Mouse (Mus musculus): ENCODE results near the gene Gjc1.

Gjc1 gene

GRCm38 (mm10) chr11:102771916-102772714 is 47.4 kb downstream of the Gjc1 start:
- no peak for DNase-seq (ENCODE audit: low spot score in 2 of 2)

DNA sequence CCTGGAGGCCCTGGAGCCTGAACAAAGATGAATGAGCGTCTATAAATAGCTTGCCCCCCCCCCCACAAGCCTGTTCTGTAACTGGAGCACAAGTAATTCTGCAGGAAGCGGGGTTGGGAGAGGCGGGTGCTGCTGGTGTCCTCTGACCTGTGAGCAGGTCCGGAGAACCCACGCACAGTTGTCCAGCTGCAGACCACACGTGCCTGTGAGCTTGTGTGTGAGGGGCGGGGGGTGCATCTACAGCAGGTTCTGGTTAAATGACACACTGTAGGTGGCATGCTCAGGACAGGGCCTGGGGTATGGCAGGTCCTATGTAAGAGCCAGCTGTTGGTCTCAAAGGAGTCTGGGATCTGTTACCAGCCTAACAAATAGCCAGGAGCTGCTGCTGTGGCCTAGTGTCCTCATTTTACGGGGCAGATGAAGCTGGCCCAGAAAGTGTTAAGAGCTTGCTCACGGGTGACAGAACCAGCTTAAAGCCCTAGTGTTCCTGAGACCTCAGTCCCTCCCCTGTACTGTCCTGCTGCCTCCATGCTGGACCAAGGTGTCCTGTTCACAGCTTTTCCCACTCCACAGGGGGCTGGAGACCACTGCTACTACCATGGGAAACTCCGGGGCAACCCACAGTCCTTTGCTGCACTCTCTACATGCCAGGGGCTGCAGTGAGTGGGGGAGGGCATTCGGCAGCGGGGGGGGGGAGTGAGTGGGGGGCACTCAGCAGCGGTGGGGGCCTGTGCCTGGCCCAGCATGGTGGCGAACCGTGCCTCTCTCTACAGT is 48.7 kb downstream of the Gjc1 start:
- no peak for DNase-seq (ENCODE audit: low spot score in 2 of 2)

DNA sequence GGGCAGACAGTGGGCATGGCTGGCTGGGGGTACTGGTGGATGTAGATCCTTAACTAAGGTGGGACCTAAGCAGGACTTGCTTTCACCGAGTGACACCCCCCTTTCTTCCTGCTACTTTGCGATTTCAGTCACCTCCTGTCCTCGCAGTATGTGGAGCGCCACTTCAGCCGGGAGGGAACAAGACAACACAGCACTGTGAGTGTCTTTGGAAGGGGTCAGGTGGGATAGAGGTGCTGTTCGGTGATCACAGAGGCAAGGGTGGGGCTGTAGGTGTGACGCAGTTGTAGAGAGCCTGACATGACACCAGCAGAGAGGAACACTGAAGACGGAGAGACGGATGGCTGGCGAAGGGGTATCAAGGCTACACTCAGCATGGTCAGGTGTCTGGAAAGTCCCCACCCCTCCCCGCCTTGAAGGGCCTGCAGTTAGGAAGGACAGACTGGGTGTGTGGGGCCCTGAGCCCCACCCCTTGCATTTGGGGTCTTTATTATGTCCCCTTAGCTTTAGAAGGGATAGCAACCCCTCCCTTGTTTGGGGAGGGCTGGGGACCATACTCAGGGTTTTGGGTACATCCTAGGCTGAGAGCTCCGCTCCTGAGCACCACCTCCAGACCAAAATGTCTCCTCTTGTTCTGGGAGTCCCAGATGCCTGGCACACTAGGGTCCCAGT is 49.4 kb downstream of the Gjc1 start:
- DNase-seq (ENCODE audit: low spot score in 2 of 2): no peak

DNA sequence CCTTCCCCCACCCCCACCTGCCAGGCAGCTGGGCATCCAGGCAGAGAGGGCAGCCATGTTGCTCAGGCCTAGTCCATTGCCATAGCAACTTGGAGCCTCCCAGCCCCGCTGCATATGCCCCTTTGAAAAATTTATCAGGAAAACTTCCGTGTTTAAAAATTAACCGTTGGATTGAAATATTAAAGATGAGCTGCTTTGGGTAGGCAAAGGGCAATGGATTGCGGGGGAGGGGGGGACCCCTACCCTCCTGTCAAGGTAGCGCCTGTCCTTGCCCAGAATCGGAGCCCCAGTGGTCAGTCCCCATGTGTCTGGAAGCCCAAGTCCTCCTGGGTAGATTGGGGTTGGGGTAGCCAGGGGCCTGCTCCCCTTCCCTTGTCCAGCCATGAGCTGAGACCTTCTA is 50.4 kb downstream of the Gjc1 start:
- DNase-seq (ENCODE audit: low spot score in 2 of 2): no peak

DNA sequence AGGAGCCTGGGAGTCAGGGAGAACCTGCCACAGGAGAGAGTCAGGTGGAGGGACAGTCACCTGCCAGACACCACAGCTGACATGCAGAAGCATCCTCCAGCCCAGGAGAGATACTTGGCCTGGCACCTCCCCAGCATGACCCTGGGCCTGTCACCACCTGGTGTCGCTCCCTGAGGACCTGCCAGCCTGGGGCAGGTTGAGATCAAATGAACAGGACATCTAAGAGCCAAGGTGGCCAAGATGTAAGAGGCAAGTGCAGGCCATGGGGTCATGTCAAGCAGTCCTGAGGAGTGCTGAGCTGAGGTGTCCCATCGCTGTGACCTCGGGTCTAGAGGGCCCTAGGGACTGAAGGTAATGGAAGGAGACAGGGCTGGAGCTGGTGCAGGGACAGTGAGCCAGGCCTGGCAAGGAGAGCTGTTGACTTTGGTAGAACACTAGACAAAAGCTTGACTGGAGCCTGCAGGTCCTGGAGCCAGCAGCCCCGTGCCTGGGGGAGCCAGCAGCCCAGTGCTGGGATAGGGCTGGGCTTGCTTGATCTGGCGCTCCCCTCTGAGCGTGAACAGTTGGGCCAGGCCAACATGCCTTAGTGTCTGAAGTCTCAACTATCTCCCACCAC is 52.3 kb downstream of the Gjc1 start:
- no peak for DNase-seq (ENCODE audit: low spot score in 2 of 2)

DNA sequence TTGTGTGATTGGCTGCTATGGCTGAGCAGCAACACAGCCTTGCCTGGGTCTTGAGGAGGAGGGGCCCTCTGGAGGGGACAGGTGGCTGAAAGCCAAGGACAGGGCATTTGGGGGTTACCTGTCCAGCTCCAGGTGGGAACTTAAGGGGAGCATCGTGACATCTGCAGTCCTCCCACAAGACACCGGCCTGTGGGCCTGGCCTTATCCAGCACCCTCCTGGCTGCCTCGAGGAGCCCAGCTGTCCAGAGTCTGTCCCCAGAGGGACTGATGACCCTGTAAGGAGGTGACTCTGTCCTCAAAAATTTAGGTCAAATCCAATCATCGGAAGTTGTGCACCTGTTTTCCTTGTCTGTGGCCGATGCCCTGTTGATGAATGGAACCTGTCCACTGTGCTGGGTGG is 54.1 kb downstream of the Gjc1 start:
- DNase-seq (ENCODE audit: low spot score in 2 of 2): no peak

DNA sequence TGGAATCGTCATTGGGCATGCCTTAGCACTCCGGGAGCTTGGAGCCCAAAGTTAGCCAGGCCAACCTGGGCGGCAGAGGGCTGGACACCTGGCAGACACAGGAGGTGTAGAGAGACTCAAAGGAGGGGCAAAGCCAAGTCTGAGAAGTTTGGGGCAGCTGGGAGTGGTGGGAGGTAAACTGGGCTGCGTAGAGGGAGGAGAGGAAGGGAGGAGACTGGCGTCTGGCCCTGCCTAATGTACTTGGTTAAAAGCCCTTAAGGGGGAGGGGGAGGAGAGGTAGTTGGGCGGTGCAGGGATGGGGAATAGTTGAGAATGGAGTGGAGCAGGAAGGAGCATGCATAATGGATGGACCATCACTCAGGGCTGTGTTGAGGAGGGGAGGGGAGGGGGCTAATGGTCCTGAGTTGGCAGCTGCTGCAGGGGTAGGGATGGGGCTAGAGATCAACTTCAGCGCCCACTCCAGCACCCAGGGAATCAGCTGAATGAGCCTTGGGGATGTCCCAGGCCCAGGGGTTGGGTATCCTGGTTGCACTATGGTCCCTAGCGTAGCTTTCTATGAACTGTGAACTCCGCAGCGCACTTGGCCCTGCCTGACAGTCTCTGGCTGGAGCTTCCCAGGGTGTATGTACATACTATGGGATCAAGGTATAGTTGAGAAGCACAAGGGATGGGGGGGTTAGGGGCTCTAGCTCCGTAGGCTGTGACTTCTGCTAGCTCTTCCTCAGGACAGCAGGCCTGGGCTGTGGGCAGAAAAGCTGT is 56.3 kb downstream of the Gjc1 start:
- DNase-seq (ENCODE audit: low spot score in 2 of 2): no peak

GRCm38 (mm10) chr11:102762248-102762647 is 57.3 kb downstream of the Gjc1 start:
- DNase-seq (ENCODE audit: low spot score in 2 of 2): no peak

DNA sequence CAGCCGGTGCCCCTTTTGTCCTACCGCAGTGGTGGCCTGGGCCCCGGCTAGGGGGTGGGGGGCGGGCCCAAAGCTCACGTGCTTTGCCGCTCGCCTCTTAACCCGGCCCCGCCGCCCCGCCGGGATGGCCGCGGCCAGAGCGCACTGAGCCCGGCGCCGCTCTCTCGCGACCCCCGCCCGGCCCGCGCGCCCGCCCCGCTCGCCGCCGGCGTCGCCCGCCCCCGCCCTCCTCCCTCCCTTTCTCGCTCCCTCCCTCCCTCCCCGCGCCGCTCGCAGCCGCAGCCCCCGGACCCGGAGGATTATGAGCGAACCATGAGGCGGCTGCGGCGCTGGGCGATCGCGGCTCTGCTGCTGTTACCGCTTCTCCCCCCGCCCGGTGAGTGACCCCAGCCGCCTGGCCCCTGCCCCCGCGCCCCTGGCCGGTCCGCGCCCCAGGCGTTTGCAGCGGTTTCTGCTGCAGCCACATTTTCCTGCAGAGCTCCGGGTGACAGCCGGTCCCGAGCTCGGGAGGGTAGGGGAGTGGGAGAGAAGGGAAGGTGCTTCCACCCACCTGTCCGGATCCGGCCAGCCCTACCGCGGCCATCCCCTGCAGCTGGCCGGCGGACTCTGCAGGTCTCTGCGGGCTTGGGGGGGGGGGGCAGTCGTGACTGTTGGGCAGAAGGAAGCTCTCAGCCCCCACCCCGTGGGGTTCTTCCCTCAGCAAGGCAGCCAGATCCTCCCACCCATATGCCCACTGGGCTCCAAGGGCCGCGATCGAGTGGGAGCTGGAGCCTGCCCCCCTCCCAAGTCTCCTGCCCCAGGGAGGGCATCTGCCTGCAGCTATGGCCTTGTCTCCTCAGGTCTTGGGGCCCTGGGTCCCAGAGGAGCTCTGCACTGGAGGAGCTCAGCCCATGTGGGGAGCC is 57.9 kb downstream of the Gjc1 start, which contains the start of gene Adam11:
Gene Adam11 (plus strand): TSS at position 131 of the 902 bp plus-strand sequence.
- no peak for DNase-seq (ENCODE audit: low spot score in 2 of 2)

- DNase-seq (ENCODE audit: low spot score in 2 of 2): no peak
Observed at GRCm38 (mm10) chr11:102760805-102761308, 58.6 kb downstream of the Gjc1 start.

GRCm38 (mm10) chr11:102758977-102759376 is 60.5 kb downstream of the Gjc1 start:
- no peak for DNase-seq (ENCODE audit: low spot score in 2 of 2)

GRCm38 (mm10) chr11:102755391-102755790 is 64.1 kb downstream of the Gjc1 start:
- no peak for DNase-seq (ENCODE audit: low spot score in 2 of 2)

GRCm38 (mm10) chr11:102754416-102754815 is 65.1 kb downstream of the Gjc1 start:
- no peak for DNase-seq (ENCODE audit: low spot score in 2 of 2)

DNA sequence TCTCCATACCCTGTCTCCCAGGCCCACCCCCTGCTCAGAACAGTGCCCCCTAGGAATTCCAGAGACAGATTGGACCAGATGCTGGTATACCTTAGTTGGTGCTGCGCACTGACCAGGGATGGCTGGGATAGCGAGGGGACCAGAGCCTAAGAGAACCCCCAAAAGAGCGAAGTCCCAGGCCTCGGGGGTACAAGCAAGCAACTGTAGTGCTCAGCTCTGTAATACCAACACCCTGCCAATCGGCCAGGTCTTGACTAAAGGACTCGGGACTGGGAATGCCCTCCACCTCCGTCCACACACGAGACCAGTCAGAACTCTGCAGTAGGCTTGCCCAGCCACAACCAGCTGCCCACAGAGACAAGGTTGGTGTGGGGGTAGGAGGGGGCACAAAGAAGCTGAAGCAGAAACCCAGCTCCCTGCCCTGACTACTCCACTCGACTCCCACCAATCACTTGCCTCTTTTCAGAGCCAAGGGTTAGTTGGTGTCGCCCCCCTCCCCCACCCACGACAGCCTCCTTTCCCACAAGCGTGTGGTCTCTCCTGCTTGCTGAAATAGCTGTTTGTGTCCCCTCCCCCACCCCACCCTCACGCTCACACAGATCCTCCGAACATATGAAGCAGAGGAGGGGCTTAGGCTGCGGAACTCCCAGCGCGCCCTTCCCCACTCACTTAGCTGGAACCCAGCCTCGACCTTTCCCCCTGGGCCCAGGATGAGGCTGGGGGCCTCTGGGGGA is 65.7 kb downstream of the Gjc1 start:
- DNase-seq (ENCODE audit: low spot score in 2 of 2): no peak

DNA sequence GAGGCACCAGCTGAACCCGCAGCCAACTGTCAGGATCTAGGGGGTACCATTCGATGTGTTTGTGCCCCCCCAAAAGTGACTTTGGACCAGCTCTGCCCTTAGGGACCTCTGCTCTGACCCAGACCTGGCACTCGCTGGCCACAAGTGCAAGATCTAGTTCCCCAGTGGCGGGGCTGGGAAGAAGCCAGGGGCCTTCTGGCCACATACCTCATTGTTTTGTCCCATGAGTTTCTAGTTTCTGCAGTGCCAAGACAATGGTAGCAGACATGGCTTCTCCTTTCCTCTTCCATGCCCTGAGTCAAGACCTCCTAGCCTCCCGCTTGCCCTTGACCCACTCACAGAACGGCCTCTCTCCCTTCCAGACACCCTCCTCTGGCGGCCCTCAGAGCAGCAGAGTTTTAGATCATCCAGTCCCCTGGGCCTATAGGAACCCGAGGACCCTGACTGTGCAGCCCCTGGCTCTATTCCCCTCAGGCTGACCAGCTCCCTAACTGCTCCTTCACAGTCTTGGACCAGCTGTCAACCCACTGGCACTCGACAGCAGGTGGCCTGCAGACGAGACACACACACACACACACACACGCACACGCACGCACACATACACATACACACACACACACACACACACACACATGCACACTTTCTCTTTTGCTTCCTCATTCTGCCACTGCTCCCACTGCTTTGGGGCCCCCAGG is 66.5 kb downstream of the Gjc1 start:
- no peak for DNase-seq (ENCODE audit: low spot score in 2 of 2)

DNA sequence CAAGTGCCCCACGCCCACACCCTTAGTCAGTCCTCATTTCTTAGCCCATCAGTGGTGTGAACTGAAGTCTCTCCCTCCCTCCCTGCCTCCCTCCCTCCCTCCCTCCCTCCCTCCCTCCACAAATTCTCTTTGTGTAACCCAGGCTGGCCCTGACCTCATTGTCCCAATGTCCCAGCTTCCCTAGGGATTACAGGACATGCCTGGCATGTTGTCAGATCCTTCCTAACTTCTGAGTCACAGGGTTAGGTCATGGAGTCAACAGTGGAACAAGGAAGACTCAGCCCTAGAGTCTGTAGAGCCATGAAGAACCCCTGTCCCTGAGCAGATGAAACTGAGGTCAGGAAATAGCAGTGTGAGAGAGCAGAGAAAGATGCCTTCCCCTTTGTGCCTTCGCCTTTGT is 69.8 kb downstream of the Gjc1 start:
- no peak for DNase-seq (ENCODE audit: low spot score in 2 of 2)
